Mouse (Mus musculus) WW6 (cell line): Measurements from ENCODE around the gene Sult6b2.

Experiments
- DNase-seq: peaks from one replicate; pipeline ENCODE4 v3.0.0-alpha.2; 2013; ENCODE audit warnings: low read depth, low spot score

Sult6b2 gene

DNA sequence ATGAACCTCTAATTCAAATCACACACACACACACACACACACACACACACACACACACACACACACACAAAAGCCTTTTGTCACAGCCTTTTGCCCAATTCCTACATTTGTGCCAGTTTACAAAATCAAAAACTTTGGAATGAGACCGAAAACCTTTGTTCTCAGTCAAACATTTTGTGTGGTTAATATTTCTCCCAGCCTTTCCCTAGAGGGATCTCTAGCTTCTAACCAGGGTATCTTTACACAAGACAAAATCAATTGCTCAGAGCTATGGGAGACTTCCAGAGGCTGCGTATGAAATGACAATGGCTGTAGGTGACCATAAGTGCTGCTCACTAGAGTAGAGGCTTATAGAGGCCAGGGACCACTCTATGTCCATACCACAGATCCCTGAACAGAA lies 66.1 kb downstream of the Sult6b2 start:
- DNase-seq: no peak

DNA sequence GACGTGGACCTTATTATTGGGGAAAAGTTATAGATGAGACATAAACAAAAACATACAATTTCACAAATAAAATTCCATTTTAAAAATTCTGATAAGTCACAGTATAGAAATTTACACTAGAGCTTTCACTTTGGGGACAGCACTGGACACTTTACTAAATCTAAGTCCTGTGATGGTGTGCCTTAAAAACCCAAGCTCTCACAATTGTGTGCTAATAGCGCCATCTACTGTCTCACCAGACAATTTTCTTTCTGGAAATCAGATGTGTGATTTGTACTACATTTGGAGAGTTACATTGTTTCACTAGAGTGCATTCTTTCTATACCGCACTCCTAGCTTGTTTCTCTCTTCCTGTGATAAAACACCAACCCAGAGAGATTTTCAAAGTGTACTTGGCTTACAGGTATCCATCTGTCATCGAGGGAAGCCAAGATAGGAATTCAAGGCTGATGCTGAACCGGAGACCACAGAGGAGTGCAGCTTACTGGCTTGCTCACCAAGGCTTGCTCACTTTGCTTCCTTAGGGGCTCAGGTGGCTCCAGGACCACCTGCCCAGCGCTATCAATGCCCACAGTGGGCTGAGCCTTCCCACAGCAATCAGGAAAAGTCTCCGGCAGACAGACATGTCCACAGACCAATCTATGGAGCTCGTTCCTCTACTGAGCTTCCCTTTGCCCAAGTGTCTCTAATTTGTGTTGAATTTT lies 68.8 kb downstream of the Sult6b2 start:
- no peak for DNase-seq
